Mouse (Mus musculus) small intestine, adult 2 months (tissue): ENCODE results near the gene Tomm22. TPM values are rescaled to one million over a fixed set of nuclear protein-coding genes. Genes with fewer than 3 reads are reported as not detected.
A peak's percentile ranks its signal among the peaks of the same experiment; 100 is the strongest.

Experiments
- H3K27ac ChIP-seq: fragments of 200-500 bp; 2 replicates; pipeline ENCODE4 v1.5.1; 2012; ENCODE audit warnings: low read depth, low read length, control low read depth, inconsistent platforms; ENCODE audit not compliant: insufficient read depth
- H3K27me3 ChIP-seq: fragments of 200-500 bp; 2 replicates; pipeline ENCODE4 v1.6.1; 2012; ENCODE audit warnings: mild to moderate bottlenecking, moderate library complexity, low read length, inconsistent platforms; ENCODE audit not compliant: control insufficient read depth, insufficient read depth
- H3K36me3 ChIP-seq: fragments of 200-500 bp; 2 replicates; pipeline ENCODE4 v1.6.1; 2012; ENCODE audit warnings: mild to moderate bottlenecking, low read length, control low read depth, inconsistent platforms; ENCODE audit not compliant: control insufficient read depth, insufficient read depth
- H3K4me1 ChIP-seq: fragments of 200-500 bp; 2 replicates; pipeline ENCODE4 v1.6.1; 2012; ENCODE audit warnings: low read length, inconsistent platforms, mixed read lengths; ENCODE audit not compliant: control insufficient read depth, insufficient read depth, insufficient read length
- H3K4me3 ChIP-seq: fragments of 200-500 bp; 2 replicates; pipeline ENCODE4 v1.5.1; 2012; ENCODE audit warnings: low read depth, mild to moderate bottlenecking, control low read depth, inconsistent platforms, low read length, moderate library complexity
- CTCF ChIP-seq: fragments of 200-500 bp; IDR thresholded peaks from 2 replicates; pipeline ENCODE4 v1.5.1; 2012; ENCODE audit warnings: low read depth, mild to moderate bottlenecking, control low read depth, inconsistent platforms, low read length, moderate library complexity, mixed read lengths; ENCODE audit not compliant: insufficient replicate concordance, insufficient read length; ENCODE audit errors: extremely low read depth
- POLR2A ChIP-seq: fragments of 200-500 bp; IDR thresholded peaks from 2 replicates; pipeline ENCODE4 v1.6.1; 2012; ENCODE audit warnings: low read depth, mild to moderate bottlenecking, control low read depth, inconsistent platforms, low read length, moderate library complexity
- whole genome bisulfite sequencing: fragments of 180-500 bp; shearing (Covaris S2); methylation state at CpG from one replicate; pipeline ENCODE4 v1.1.7; 2018; 5-methylcytosine and 5-hydroxymethylcytosine counted together
- polyA plus RNA-seq: library from polyadenylated mRNA; depleted of rRNA; stranded (reverse); fragments of >200 nt; gene quantifications from 2 replicates; pipeline ENCODE4 v1.2.3, GENCODE M21; 2012

The Tomm22 gene
- polyA plus RNA-seq, 1 experiment, result 21.7 TPM

DNA sequence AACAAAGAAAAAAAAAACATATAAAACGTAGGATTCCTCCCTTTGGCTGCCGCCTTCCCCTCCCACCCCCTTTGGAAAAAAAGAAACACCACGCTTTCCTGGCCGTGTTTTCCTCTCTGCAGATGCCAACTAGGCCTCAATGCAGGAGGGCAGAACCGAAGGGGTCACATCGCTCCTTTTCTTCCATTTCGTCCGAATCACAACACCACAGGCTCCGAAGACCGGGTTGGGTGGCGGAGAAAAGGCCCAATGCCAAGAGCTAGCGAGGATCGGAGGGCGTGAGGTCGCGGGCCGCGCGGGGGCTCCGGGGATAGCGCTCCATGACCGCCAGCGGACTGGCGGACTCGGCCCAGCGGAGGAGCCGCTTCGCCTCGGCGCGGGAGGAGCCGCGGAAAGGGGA is 16.5 kb downstream of the Tomm22 start:
- WGBS, result 0% methylated on average over 33 of the region's 33 CpGs
- TF ChIP-seq CTCF, result no peak
- no peak for TF ChIP-seq POLR2A
- no peaks in the 10 kb centered on the region for H3K36me3 ChIP-seq
- peak overlapping the region; percentile 80 for H3K4me3 ChIP-seq
- H3K27me3 ChIP-seq, result no peaks in the 10 kb centered on the region
- peak overlapping the region; percentile 90 for H3K27ac ChIP-seq
- H3K4me1 ChIP-seq, result peaks cover 26% of the 10 kb centered on the region; the same call in 1 of the 2 replicates

- H3K27me3 ChIP-seq, result no peaks in the 10 kb centered on the region
- under 1% methylated on average over 72 of the region's 72 CpGs for WGBS
- peak; percentile 80 for TF ChIP-seq POLR2A
- no peak for TF ChIP-seq CTCF
Observed at GRCm38 (mm10) chr15:79687646-79688267, 17.1 kb downstream of the Tomm22 start, which contains the start of gene Josd1. TSS of gene Josd1 (minus strand) at chr15:79687919.

GRCm38 (mm10) chr15:79688268-79688956 is 17.8 kb downstream of the Tomm22 start:
- TF ChIP-seq POLR2A (no peak), CTCF (no peak)
- 4% methylated on average over 8 of the region's 8 CpGs for WGBS
- H3K27ac ChIP-seq, result peak overlapping the region; percentile 90
- peak overlapping the region; percentile 80 for H3K4me3 ChIP-seq
- peaks cover 26% of the 10 kb centered on the region; the same call in 1 of the 2 replicates for H3K4me1 ChIP-seq
- H3K27me3 ChIP-seq, result no peaks in the 10 kb centered on the region
- H3K36me3 ChIP-seq, result no peaks in the 10 kb centered on the region

More at GRCm38 (mm10) chr15:79687646-79688267, 17.1 kb downstream of the Tomm22 start, which contains the start of gene Josd1:
- Histone ChIP-seq H3K4me3 (peak within 1 kb of the TSS; percentile 80), H3K4me1 (peaks cover 31% of the 10 kb centered on the region; the same call in 1 of the 2 replicates), H3K27ac (peak within 1 kb of the TSS; percentile 90), H3K36me3 (no peaks in the 10 kb centered on the region)

- Histone ChIP-seq H3K27ac (peak overlapping the region; percentile 35; the same call in 1 of the 2 replicates), H3K27me3 (no peaks in the 10 kb centered on the region), H3K4me1 (peaks cover 25% of the 10 kb centered on the region; the same call in 1 of the 2 replicates), H3K4me3 (peak overlapping the region; percentile 52), H3K36me3 (no peaks in the 10 kb centered on the region)
- 8% methylated on average over 24 of the region's 24 CpGs for WGBS
- no peak for TF ChIP-seq CTCF
- TF ChIP-seq POLR2A, result no peak
Observed at GRCm38 (mm10) chr15:79689662-79690425, 19.2 kb downstream of the Tomm22 start.

DNA sequence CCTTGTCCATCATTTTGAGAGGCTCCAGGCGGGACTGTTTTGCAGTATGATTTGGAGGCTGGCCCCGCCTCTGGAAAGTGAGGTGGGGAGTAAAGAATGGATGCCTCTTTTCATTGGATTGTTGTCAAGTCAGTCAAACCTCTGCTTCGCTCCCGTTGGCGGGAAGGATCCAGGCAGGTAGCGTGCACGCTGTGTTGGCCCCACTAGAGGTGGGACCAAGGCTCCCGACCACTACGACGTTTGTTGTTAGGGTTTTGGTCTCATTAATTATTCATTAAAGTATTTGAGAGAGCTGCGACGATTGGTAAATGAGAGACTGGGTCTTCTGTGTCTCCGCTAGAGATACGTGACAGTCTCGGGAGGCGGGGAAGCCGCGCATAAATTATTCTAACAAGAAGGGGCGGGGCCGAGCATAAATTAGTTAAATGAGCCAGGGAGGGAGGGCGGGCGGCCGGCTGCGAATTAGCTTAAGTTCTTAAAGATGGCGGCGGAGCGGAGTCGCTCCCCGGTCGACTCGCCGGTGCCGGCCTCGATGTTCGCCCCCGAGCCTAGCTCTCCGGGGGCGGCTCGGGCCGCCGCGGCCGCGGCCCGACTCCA is 19.9 kb downstream of the Tomm22 start, which contains the start of gene Gtpbp1:
Gene Gtpbp1, plus strand, starts transcription at position 420 of the 597 bp plus-strand sequence.
- peak within 1 kb of the TSS; percentile 35; the same call in 1 of the 2 replicates for H3K27ac ChIP-seq
- under 1% methylated on average over 45 of the region's 45 CpGs for WGBS

GRCm38 (mm10) chr15:79691023-79691508 is 20.4 kb downstream of the Tomm22 start:
- H3K27ac ChIP-seq, result no peak overlapping the region
- WGBS, result under 1% methylated on average over 53 of the region's 53 CpGs
- peak overlapping the region; percentile 87 for H3K4me3 ChIP-seq
- H3K27me3 ChIP-seq, result no peaks in the 10 kb centered on the region
- no peak for TF ChIP-seq POLR2A
- no peak for TF ChIP-seq CTCF
- peaks cover under 1% of the 10 kb centered on the region; the same call in 1 of the 2 replicates for H3K36me3 ChIP-seq
- H3K4me1 ChIP-seq, result peaks cover 18% of the 10 kb centered on the region; the same call in 1 of the 2 replicates

More for the DNA sequence above, 19.9 kb downstream of the Tomm22 start, which contains the start of gene Gtpbp1:
- peak within 1 kb of the TSS; percentile 87 for H3K4me3 ChIP-seq
- TF ChIP-seq CTCF, result no peak
- peak; percentile 94 for TF ChIP-seq POLR2A
- no peaks in the 10 kb centered on the region for H3K36me3 ChIP-seq
- peaks cover 20% of the 10 kb centered on the region; the same call in 1 of the 2 replicates for H3K4me1 ChIP-seq
- no peaks in the 10 kb centered on the region for H3K27me3 ChIP-seq
